Mouse (Mus musculus) cerebellum, adult 11 months (tissue): ENCODE data around the gene Kalrn.

Experiments
- DNase-seq: peaks from one replicate; pipeline ENCODE4 v3.0.0; 2022

Gene Kalrn

GRCm38 (mm10) chr16:34056418-34057111 is 516.8 kb downstream of the Kalrn start:
- DNase-seq: no peak

GRCm38 (mm10) chr16:34050090-34050489 is 523.2 kb downstream of the Kalrn start:
- no peak for DNase-seq

DNA sequence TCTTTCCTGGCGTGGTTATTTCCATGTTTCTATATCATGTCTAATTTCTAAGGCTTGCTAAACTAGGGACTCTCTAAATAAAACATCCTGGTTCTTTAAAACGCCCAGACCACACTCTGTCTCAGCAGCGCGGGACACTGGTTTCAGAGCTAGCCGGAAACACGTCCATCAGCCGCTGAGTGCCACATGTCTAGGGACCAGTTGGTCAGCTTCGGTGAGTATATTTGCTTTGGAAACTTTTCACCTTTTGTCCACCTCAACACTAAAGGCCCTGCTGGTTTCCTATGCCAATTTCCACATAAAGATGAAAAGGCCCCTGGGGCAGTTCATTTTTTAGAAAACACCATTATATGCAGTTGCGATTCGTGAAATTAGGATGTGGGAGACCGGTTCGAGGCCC is 524.0 kb downstream of the Kalrn start:
- DNase-seq: no peak

DNA sequence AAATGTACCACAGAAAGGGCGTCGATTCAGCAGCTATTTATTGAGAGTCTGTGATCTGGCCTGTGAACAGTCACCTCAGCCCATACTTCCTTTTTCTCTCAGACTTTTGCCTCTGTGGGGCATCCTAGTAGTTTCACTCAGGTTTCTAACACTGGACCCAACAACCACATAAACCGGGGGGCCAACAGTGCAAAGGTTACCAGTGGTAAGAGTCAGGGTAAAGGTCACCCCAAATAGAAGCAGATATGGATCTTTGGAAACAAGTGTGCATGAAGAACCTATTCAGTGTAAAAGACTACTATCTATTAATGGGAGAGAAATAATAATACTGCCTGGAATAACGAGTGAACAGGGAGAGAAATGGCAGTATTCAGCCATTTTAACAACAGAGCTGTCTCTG is 525.1 kb downstream of the Kalrn start:
- DNase-seq: no peak

- no peak for DNase-seq
These were observed 525.8 kb downstream of the Kalrn start for GRCm38 (mm10) chr16:34047543-34047942.

- DNase-seq: no peak
These were observed 526.3 kb downstream of the Kalrn start for GRCm38 (mm10) chr16:34047006-34047360.

GRCm38 (mm10) chr16:34046268-34047005 is 526.9 kb downstream of the Kalrn start:
- no peak for DNase-seq

GRCm38 (mm10) chr16:34044539-34044938 is 528.8 kb downstream of the Kalrn start:
- no peak for DNase-seq

- no peak for DNase-seq
These were observed 530.1 kb downstream of the Kalrn start for GRCm38 (mm10) chr16:34043048-34043795.

GRCm38 (mm10) chr16:34042586-34042985 is 530.7 kb downstream of the Kalrn start:
- DNase-seq: no peak

DNA sequence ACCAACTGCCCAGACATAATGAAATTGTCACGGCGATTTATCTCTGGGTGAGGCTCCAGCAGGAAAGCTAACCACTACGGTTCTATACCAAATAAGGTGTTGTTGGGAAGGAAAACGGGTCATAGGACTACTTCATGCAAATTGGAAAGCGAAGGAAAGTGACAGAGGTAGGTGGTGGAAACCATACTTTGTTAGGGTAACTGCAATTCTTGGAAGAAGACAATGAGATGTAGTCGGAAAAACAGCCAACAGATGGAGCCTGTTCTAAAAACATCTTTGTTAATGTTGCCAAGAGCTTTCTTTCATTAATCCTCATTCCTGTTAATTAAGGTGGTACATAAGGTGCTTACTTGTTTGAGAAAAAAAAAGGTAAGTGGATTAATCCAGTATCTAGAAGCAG is 533.1 kb downstream of the Kalrn start:
- no peak for DNase-seq

GRCm38 (mm10) chr16:34039736-34040135 is 533.6 kb downstream of the Kalrn start:
- no peak for DNase-seq

- no peak for DNase-seq
These were observed 536.8 kb downstream of the Kalrn start for GRCm38 (mm10) chr16:34036327-34037047.

DNA sequence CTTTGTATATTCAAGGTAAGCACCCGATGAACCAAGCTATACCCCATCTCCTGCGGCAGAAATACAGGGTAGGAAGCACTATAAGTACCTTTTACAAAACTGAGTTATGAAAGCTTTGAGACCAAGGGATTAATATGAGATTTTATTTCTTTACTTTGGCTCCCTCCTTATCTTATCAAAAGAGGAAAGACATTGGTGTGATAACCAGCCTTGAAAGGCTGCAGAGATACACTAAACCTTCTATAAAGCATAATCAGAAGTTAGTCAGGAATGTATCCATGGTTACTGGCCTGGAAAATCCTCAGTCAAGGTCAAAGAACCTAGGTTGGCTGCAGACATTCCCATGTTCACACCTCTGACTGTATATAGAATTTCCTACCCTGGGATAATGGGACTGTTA is 537.6 kb downstream of the Kalrn start:
- no peak for DNase-seq

DNA sequence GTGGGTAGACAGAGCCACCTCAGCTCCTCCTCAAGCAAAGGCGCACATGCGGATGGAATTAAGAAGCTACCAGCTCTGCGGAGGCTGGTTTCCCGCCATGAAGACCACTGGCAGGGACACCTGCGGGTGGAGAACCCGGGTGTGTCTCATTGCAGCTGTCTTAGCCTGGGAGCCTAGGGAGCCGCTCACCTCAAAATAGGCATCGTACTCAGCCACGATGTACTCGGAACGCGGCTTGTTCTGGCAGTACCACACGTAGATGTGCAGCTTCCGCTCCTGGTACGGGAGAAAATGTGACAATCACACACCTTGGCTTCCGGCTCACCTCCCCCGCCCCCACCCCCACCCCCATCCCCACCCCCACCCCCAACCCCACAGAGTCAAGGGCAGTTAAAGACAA is 539.1 kb downstream of the Kalrn start:
- DNase-seq: no peak

GRCm38 (mm10) chr16:34032011-34032645 is 541.2 kb downstream of the Kalrn start:
- DNase-seq: no peak

DNA sequence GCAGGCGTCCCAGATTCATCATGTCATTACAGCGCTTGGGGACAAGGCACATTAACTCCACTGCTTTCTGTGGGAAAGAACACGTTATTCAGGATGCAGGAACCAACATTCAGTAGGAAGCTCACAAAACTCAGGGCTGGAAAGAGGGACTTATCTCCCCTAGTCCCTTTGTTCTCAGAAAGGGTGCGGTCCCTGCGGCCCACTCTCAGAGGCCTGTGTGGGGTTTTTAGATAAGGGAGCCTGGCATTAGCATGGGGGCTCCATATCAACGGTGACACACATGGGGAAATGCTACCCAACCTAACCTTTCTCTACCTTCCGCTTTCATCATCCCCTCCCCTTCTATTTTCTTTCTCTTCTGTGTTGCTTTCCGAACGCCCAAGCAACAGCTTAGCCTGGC is 541.8 kb downstream of the Kalrn start:
- no peak for DNase-seq

DNA sequence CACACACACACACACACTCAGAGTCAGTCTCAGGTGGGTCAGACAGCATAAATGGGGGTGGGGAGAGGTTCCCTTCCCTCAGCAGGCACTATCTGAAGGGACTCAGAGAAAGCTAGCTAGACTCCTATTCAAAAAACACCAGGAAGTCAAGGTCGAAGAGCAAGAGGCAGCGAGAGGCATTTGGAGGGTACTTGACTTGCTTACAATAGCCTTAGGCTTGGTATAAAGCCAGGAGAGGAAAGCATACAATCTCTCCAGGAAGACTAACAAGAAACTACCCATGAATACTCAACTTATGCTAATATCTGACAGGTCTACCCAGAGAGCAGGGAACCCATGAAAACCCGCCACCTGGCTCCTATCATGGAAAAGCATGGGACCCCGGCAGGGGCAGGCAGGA is 543.0 kb downstream of the Kalrn start:
- DNase-seq: no peak

DNA sequence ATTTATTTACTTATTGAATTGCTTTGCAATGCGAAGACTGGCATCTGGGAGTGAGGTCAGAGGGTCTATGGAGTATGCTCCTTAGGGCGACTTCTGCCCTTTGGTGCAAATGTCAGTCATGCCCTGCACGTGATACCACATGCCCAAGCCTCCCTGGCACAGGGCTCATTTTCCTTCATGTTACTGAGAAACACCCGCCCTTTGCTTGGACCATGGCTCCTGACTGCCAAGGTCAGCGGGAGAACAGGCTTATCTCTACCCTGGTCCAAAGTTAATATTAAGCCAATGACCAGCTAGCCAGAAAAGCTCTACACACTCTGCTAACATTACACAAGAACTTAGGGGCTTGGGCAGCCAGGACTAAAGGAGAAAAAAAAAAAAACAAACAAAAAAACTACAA is 543.5 kb downstream of the Kalrn start:
- no peak for DNase-seq

DNA sequence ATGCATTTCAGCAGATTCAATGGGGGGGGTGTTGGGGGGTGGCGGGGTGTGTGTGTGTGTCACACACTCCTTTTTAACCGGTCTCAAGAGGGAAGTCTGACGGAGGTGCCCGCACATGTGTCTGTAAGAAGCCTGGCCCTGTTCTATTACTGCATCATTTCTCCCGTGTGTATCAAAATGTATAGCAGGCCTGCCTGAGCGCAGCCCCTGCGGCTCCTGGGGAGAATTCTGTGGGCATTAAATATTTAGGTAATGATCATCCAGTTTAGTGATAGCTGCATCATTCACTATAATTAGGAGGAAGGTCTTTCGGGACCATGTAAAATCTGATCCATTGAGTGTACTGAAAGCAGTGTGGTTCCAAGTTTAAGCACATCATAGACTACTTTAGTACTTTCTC is 556.1 kb downstream of the Kalrn start:
- no peak for DNase-seq

DNA sequence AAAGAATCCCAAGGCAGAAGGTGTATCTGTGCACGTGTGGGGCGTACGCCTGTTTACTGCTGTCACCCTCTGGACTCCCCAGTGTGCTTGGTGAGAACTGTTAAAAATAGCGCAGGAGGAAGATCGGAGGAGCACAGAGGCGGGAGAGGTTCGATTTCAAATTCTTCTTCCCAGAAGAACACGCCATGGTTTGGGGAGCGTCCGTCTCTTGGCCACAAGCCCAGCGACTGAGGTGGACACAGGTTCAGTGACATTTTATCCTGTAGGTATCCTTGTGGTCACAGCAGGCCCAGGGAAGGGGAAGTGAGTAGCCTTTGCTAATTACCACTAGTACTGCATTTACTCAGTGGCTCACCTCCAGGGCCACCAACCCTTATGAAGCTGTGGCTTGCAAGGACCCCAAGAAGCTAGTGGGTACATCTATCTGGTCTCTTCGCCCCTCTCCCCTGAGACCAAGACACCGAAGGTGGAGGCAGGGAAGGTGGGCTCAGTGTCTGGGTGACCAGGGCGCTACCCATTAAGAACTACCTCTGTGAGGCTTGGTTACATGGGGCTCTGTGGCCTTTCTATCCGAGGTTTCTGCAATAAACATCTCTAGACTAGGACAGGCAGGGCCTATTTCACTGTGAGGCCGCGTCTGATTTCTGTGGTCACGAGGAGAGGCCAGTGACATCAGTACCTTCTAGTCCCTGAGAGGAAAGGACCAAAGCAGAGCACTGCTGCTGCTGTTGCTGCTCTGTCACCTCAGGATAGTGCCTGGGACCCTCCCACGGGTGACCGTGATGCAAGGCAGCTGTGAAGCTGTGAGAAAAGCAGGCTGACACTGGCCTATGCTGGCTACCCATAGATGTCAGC is 561.1 kb downstream of the Kalrn start:
- DNase-seq: no peak

GRCm38 (mm10) chr16:34009567-34009966 is 563.8 kb downstream of the Kalrn start:
- DNase-seq: no peak
